Mouse (Mus musculus): ENCODE data around the gene Slc9b2. TPM values are rescaled to one million over a fixed set of nuclear protein-coding genes. Genes with fewer than 3 reads are reported as not detected.

Gene Slc9b2
- polyA plus RNA-seq, 1 experiment from 2014 or later: 4.0 TPM

DNA sequence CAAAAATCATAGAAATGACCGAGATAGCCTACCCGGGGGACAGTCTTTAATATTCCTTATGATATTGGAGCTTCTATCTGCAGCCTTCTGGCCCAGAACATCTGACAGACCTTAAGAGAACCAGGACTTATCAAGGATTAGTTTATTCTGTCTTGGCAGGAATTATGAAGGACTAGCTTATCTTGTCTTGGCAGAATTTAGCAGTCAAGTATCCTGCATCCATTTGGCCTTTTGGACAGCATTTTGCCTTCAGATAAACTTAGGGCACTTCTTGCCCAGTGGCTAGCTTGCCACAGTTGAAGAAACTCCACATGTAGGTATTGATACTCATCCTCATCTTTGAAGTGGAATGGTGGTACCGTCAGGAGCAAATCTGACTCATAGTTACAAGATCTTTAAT, 44.4 kb downstream of the Slc9b2 start:
- Histone ChIP-seq H3K4me2 (replicated peaks) (no peak overlapping the region), H3K27ac (replicated peaks) (no peak overlapping the region), H3K36me3 (no peaks in the 10 kb centered on the region), H3K4me1 (no peaks in the 10 kb centered on the region), H3K9ac (no peak overlapping the region), H3K4me3 (replicated peaks) (no peak overlapping the region), H3K27me3 (no peaks in the 10 kb centered on the region), H3K9me3 (replicated peaks) (no peaks in the 10 kb centered on the region)
- 92% methylated on average over 3 of the region's 3 CpGs for WGBS
- no peak for ATAC-seq (ENCODE audit: insufficient number of reproducible peaks, low FRiP score, low TSS enrichment, low read depth)

DNA sequence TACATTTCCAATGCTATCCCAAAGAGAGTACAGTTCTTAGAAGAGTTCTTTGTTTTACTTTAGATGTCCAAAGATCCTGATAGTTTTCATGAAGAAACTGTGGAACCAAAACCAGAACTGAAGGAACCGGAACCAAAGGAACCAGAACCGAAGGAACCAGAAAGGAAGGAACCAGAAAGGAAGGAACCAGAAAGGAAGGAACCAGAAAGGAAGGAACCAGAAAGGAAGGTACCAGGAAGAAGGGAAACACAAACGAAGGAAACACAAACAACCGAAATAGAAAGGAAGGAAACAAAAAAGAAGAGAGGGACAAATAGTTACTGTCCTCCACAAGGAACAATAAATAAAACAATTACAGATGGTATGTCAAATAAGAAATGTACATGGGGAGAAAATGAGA, 49.9 kb downstream of the Slc9b2 start:
- Histone ChIP-seq H3K4me1 (no peaks in the 10 kb centered on the region), H3K36me3 (no peaks in the 10 kb centered on the region), H3K9me3 (replicated peaks) (no peaks in the 10 kb centered on the region), H3K9ac (no peak overlapping the region), H3K4me3 (replicated peaks) (no peak overlapping the region), H3K27me3 (no peaks in the 10 kb centered on the region), H3K27ac (replicated peaks) (no peak overlapping the region), H3K4me2 (replicated peaks) (no peak overlapping the region)
- WGBS: 84% methylated on average over 4 of the region's 4 CpGs
- ATAC-seq (ENCODE audit: insufficient number of reproducible peaks, low FRiP score, low TSS enrichment, low read depth): no peak

DNA sequence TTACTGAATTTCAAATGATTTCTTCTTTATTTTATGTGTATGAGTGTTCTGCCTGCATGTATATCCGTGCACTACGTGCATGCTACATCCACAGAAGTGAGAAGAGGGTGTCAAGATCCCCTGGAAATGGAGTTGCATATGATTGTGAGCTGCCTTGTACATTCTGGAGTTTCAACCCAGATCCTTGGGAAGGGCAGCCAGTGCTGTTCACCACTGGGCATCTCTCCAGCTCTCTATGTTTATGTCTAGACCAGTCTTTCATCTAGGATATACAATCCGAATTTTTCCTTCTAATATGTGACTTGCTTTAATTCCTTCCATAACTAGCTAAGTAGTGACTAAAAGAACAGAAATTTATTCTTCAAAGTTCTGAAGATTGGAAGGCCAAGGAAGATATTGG, 68.3 kb downstream of the Slc9b2 start:
- H3K27ac ChIP-seq (replicated peaks): no peak overlapping the region
- no peak overlapping the region for H3K9ac ChIP-seq
- H3K4me2 ChIP-seq (replicated peaks): no peak overlapping the region
- no peak for ATAC-seq (ENCODE audit: insufficient number of reproducible peaks, low FRiP score, low TSS enrichment, low read depth)
- no peaks in the 10 kb centered on the region for H3K4me1 ChIP-seq
- no peak overlapping the region for H3K4me3 ChIP-seq (replicated peaks)
- no peaks in the 10 kb centered on the region for H3K36me3 ChIP-seq
- H3K27me3 ChIP-seq: no peaks in the 10 kb centered on the region
- H3K9me3 ChIP-seq (replicated peaks): no peaks in the 10 kb centered on the region
- 68% methylated on average over 3 of the region's 3 CpGs for WGBS

DNA sequence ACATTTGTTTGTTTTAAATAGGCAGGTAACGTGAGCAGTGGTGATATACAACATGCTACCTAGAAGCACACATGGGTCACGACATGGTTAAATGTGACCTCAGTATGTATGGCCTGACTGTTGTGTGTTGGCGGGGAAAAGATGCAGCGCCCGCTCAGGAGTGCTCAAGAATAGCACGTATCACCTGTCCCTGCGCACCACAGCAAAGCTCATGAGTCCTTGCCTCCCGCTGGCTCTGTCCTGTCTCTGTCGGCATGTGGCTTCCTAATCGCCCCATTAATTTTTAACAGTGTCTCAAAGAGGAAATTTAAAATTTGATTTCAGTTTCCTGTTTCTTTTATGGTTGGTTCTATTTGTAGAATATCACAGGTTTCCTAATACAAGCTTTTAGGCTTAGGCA, 69.9 kb downstream of the Slc9b2 start:
- Histone ChIP-seq H3K36me3 (no peaks in the 10 kb centered on the region), H3K4me1 (no peaks in the 10 kb centered on the region), H3K27ac (replicated peaks) (no peak overlapping the region), H3K9me3 (replicated peaks) (no peaks in the 10 kb centered on the region), H3K27me3 (no peaks in the 10 kb centered on the region), H3K4me3 (replicated peaks) (no peak overlapping the region), H3K9ac (no peak overlapping the region), H3K4me2 (replicated peaks) (no peak overlapping the region)
- WGBS: 88% methylated on average over 10 of the region's 10 CpGs
- no peak for ATAC-seq (ENCODE audit: insufficient number of reproducible peaks, low FRiP score, low TSS enrichment, low read depth)

DNA sequence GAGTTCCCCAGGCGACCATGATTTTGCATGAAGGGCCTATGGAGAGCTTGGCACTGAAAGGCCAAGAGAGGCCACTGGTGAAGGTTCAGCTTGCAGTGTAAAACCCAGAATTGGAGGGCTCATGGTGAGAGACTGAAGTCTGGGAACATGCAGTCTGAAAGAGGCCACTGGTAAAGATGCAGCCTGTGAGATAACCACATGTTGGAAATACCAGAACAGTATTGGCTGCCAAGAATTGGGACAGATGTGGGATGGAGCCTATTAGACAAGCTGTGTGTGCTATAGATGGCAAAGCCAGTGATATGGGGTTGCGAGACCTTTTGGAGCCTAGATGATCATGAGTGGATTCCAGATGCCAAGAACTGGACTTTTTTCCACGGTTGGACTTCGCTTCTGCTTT, 72.4 kb downstream of the Slc9b2 start:
- H3K4me1 ChIP-seq: no peaks in the 10 kb centered on the region
- no peak for ATAC-seq (ENCODE audit: insufficient number of reproducible peaks, low FRiP score, low TSS enrichment, low read depth)
- no peak overlapping the region for H3K4me2 ChIP-seq (replicated peaks)

DNA sequence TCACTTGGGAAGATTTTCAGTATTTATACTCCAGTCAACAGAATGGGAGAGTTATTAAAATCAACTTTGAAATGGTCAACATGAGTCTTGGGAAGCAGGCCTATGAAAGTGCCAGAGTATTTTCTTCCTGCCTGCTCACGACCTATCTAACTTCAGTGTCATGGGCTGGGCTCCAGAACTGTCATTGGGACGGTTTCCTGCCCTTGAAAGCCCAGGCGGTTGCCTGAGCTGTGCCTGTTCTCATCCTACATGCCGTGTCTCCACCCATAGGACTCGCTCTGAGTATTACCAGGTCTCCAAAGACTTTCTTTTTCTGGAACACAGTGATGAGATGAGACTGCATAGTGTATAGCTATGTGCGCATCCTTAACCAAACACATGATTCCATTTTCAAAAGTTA, 85.7 kb downstream of the Slc9b2 start:
- H3K4me1 ChIP-seq: no peaks in the 10 kb centered on the region
- no peak overlapping the region for H3K27ac ChIP-seq (replicated peaks)
- no peak overlapping the region for H3K4me3 ChIP-seq (replicated peaks)
- H3K9me3 ChIP-seq (replicated peaks): no peaks in the 10 kb centered on the region
- H3K9ac ChIP-seq: no peak overlapping the region
- no peaks in the 10 kb centered on the region for H3K27me3 ChIP-seq
- no peak for ATAC-seq (ENCODE audit: insufficient number of reproducible peaks, low FRiP score, low TSS enrichment, low read depth)
- H3K36me3 ChIP-seq: no peaks in the 10 kb centered on the region
- no peak overlapping the region for H3K4me2 ChIP-seq (replicated peaks)
- 71% methylated on average over 6 of the region's 6 CpGs for WGBS

More for the DNA sequence above, 72.4 kb downstream of the Slc9b2 start:
- Histone ChIP-seq H3K9ac (no peak overlapping the region), H3K9me3 (replicated peaks) (no peaks in the 10 kb centered on the region), H3K27me3 (no peaks in the 10 kb centered on the region), H3K36me3 (no peaks in the 10 kb centered on the region), H3K4me3 (replicated peaks) (no peak overlapping the region), H3K27ac (replicated peaks) (no peak overlapping the region)
- 90% methylated on average over 4 of the region's 4 CpGs for WGBS

Other genes with a start within 250 kb of the Slc9b2 start
- gene Cenpe, start 95.2 kb upstream of the Slc9b2 start, polyA plus RNA-seq (2015; fragmentation: Nextera tagmentation; extraction: Ambion mirVana): 20.5 and 20.7 TPM in 2 replicates
- gene Bdh2, start 26.5 kb upstream of the Slc9b2 start, polyA plus RNA-seq (2015; fragmentation: Nextera tagmentation; extraction: Ambion mirVana): 10.5 and 13.4 TPM in 2 replicates
- 0.24 TPM in 1 of 2 replicates, not detected in the other for gene Slc9b1, start 40.3 kb downstream of the Slc9b2 start, polyA plus RNA-seq (2015; fragmentation: Nextera tagmentation; extraction: Ambion mirVana)
- 51.2 and 52.1 TPM in 2 replicates for gene Cisd2, start 116.2 kb downstream of the Slc9b2 start, polyA plus RNA-seq (2015; fragmentation: Nextera tagmentation; extraction: Ambion mirVana)
- 450 and 462 TPM in 2 replicates for gene Ube2d3, start 130.4 kb downstream of the Slc9b2 start, polyA plus RNA-seq (2015; fragmentation: Nextera tagmentation; extraction: Ambion mirVana)
- gene Manba, start 177.9 kb downstream of the Slc9b2 start, polyA plus RNA-seq (2015; fragmentation: Nextera tagmentation; extraction: Ambion mirVana): 6.8 and 7.2 TPM in 2 replicates

Measured in embryonic facial prominence, embryonic 15.5 days (tissue).